Mouse (Mus musculus) effector memory CD4-positive, alpha-beta T cell, adult 7 months (primary cell): Measurements from ENCODE around the gene Suv39h2. TPM values are rescaled to one million over a fixed set of nuclear protein-coding genes. Genes with fewer than 3 reads are reported as not detected.

Experiments used
- polyA plus RNA-seq: library from polyadenylated mRNA; unstranded; fragments of 100-300 nt; shearing (Covaris generic); gene quantifications from one replicate; pipeline ENCODE4 v1.2.1, GENCODE M21; 2017

Gene Suv39h2
- polyA plus RNA-seq = 4.0 TPM

DNA sequence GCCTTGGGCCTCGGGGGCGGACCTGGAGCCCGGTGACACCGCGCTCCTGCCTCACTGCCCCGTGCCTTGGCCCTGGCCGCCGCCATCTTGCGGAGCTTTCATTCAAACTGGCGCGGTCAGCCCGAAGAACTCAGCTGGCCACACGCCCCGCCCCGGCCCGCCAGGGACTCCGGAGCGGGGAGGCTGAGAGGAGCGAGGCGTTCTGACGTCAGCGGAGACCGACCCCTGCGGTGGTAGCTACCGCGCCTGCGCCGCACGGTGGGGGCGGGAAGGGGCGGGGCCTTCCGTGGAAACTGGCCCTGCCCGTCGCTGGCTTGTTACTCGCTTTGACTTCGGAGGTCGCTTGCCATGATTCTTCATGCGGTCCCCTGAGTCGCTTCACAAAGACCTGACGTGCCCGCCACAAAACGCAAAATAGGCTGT lies at the start of gene Suv39h2:
Gene Suv39h2, minus strand, starts transcription at position 171 of the 423 bp plus-strand sequence.

DNA sequence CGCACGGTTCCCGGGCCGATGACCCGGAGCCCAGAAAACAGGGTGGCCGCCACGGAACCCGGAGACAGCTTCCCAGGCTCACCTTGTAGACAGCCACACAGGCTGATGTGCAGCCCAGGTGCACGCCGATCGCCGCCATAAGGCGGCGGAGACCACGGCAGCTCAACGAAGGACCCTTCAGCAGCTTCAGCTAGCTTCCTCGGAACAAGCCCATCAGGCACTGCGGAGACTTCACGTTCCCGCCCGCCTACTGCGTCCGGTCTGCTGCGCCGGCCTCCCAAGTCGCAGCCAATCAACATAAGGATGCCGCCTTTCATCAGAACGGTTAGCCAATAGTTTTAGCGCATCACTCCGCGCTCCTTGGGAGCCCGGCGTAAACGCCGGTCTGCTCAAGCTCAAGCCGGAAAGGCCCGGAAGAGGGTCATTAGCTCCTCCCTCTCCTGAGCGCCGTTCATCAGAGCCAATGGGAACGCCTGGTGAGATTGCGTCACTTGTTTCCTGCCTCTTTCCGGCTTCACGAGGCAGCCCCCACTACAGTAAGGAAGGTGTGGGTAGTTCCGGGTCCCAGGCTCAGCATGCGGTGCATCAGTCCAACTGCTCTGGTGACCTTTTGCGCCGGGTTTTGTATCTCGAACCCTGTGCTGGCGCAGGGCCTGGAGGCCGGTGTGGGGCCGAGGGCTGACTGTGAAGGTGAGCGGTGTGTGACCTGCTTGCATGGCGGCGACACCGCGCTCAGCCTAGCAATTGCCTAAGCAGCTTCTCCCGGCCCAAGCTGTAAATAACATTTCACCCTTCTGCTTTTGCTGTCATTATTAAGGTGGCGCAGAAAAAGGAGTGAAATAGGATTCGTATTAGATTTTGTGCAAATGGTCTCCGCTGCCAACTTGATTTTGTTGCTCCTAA lies 38.0 kb upstream of the Suv39h2 start, which contains the start of the genes Gm45902, Hspa14 and Cdnf:
Gene Gm45902, minus strand, starts transcription at position 239 of the 903 bp plus-strand sequence.
Gene Hspa14, minus strand, starts transcription at position 263 of the 903 bp plus-strand sequence.
Gene Cdnf, plus strand, starts transcription at position 479 of the 903 bp plus-strand sequence.

DNA sequence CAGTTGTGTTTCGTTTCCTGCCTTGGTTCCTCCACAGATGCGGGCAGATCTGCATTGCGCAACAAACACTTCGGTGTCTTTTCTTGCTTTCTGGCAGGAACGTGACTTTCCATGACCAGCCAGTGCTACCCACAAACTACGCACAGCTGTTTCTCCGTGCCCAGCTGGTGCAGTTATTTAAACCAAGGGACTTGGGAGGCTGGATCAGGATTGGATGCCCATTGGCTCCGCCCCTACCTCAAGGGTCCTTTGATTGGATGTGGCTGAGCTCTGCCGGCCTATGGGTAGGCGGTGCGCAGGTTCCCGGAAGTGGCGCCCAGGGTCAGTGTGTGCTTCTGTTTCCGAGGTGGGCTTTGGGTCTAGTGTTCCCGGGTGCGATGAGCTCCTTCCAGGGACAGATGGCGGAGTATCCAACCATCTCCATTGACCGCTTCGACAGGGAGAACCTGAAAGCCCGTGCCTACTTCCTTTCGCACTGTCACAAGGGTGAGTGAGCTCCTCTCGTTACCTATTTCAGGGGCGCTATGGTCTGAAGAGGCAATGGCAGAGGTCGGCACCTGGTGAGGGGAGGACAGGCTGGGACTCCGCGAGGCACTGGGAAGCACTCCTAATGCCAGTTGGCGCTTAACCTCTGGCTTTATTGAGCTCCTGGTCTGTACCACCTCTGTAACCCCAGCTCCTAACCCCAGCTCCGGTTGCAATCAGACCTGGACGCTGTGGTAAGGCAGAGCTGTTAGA lies 50.8 kb downstream of the Suv39h2 start, which contains the start of gene Dclre1c:
Gene Dclre1c, plus strand, starts transcription at position 291 of the 738 bp plus-strand sequence.

DNA sequence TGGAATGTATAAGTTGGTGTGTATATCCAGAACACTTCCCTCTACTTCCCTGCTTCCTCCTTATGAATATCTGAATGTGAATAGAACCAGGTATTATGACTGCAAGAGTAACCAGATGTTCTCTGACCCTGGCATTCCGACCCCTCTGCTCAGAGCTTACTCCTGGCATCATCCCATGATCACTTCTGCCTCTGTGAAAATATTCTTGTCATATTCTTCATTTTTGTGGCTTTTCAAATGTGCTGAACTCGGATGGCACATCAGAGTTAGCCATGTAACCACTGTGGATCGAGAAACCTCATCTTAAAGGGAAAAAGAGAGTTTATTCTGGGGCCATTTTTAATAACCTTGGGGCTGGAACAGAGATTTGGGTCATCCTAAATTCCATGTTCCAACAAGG lies 52.3 kb downstream of the Suv39h2 start, which contains the start of gene Meig1:
Gene Meig1, minus strand, starts transcription at position 101 of the 400 bp plus-strand sequence.

Other genes starting within 250 kb of the Suv39h2 start
- gene Nmt2, start 190.8 kb downstream of the Suv39h2 start, polyA plus RNA-seq = 20.0 TPM
- gene Rpp38, start 142.4 kb downstream of the Suv39h2 start, polyA plus RNA-seq = 19.7 TPM
- gene Acbd7, start 138.9 kb downstream of the Suv39h2 start, polyA plus RNA-seq = not detected
- not detected for gene Olah, start 77.8 kb downstream of the Suv39h2 start, polyA plus RNA-seq
- gene Meig1, start 52.4 kb downstream of the Suv39h2 start, polyA plus RNA-seq = not detected
- gene Dclre1c, start 50.9 kb downstream of the Suv39h2 start, polyA plus RNA-seq = 16.0 TPM
- gene Gm45902, start 37.8 kb upstream of the Suv39h2 start, polyA plus RNA-seq = 4.1 TPM
- gene Hspa14, start 37.8 kb upstream of the Suv39h2 start, polyA plus RNA-seq = 72.5 TPM
- gene Cdnf, start 38.0 kb upstream of the Suv39h2 start, polyA plus RNA-seq = 0.62 TPM
- 540 TPM for gene Fam107b, start 95.5 kb upstream of the Suv39h2 start, polyA plus RNA-seq